Mouse (Mus musculus) embryonic fibroblast, embryonic 13.5 days (primary cell): ENCODE data around the gene Trpc6. TPM values are rescaled to one million over a fixed set of nuclear protein-coding genes. Genes with fewer than 3 reads are reported as not detected.

Source experiments
- H3K27ac ChIP-seq: 2 replicates; pipeline ENCODE4 v1.5.1; 2012; ENCODE audit warnings: low read length, control low read depth, inconsistent platforms; ENCODE audit not compliant: insufficient read depth
- H3K4me1 ChIP-seq: 2 replicates; pipeline ENCODE4 v1.6.1; 2011; ENCODE audit warnings: low read length; ENCODE audit not compliant: control insufficient read depth, insufficient read depth
- H3K4me3 ChIP-seq: 2 replicates; pipeline ENCODE4 v1.5.1; 2011; ENCODE audit warnings: mild to moderate bottlenecking, control low read depth, low read length; ENCODE audit not compliant: insufficient read depth
- CTCF ChIP-seq: IDR thresholded peaks from 2 replicates; pipeline ENCODE4 v1.5.1; 2011; ENCODE audit warnings: mild to moderate bottlenecking, control low read depth, low read length, moderate library complexity, borderline replicate concordance; ENCODE audit not compliant: insufficient read depth
- POLR2A ChIP-seq: IDR thresholded peaks from 2 replicates; pipeline ENCODE4 v1.6.1; 2011; ENCODE audit warnings: low read depth, mild to moderate bottlenecking, control low read depth, low read length, moderate library complexity
- polyA plus RNA-seq: library from polyadenylated mRNA; stranded (reverse); fragments of >200 nt; gene quantifications from 2 replicates; pipeline ENCODE4 v1.2.4, GENCODE M21; 2011; ENCODE audit warnings: low read depth; ENCODE audit not compliant: missing spikeins, insufficient read length

The Trpc6 gene
- 1.6 TPM in 2 replicates for polyA plus RNA-seq

DNA sequence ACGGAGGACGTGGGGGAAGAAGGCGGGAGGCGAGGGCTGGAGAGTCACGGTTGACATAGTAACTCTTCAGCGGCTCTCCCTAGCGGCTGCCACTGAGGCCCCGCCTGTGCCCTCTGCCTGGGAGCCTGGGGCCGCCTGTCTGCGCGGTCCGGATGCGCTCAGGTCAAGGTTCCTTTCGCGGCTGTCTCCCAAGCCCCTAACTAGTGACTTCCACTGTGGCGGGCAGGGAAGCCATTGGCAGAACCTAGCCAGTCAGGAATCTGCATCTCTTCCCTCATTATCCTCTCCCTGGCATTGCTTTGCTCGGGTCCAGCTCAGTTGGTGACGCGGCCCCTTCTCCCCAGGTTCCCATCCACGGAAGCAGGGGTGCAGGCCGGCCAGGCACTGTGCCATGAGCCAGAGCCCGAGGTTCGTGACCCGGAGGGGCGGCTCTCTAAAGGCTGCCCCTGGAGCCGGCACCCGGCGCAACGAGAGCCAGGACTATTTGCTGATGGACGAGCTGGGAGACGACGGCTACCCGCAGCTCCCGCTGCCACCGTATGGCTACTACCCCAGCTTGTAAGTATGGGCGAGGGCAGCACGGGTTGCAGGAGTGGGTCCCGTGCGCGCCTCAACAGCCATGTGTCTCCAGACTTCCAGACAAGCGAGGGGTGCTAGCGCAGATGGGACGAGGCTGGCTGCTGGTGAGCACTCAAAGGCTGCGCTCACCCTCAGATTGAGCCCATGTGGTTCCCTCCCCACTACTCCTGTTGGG lies at the start of gene Trpc6:
TSS of gene Trpc6 (plus strand) at position 102 of the 754 bp plus-strand sequence.
- Histone ChIP-seq H3K27ac (no peak within 1 kb of the TSS), H3K4me3 (peak within 1 kb of the TSS; percentile 39)

DNA sequence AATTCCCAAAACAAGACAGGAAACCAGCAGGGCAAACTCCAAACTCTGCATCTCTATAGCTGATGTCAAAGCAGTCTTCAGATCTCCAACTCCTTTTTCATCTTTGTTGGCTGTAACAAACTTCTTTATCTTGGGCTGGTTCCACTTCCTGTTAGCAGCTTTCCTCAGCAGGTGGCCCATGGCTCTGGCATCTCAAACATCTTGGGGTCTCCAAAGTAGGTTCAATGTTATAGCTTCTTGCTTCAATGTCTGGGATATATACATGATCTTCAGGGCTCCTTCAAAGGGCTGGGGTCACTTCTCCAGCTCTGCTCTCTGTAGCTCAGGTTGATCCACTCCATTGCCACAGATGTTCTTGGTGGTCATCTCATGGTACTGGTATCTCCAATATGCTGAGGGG lies 23.0 kb upstream of the Trpc6 start:
- H3K4me1 ChIP-seq, result no peaks in the 10 kb centered on the region
- TF ChIP-seq POLR2A (no peak), CTCF (no peak)
- H3K27ac ChIP-seq, result no peak overlapping the region
- H3K4me3 ChIP-seq, result no peak overlapping the region

More for the DNA sequence above, at the start of gene Trpc6:
- TF ChIP-seq POLR2A (no peak), CTCF (no peak)
- no peaks in the 10 kb centered on the region for H3K4me1 ChIP-seq

DNA sequence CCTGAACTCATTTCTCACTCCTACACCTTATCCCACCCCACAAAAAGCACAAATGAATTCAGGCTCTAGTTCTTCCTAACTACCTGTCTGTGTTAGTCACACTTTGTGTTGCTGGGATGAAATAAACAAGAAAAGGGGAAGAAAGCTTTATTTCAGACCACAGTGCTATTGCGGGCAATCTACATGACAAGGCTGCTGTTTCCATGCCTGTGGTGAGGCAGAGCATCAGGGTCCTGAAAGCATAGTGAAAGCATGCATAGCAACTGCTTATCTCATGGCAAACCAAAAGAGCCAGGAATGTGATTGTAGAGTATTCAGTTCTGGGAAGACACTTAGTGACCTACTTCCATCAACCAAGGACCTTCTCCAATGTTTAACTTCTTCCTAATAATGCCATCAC lies 10.3 kb upstream of the Trpc6 start:
- Histone ChIP-seq H3K4me3 (no peak overlapping the region), H3K27ac (no peak overlapping the region), H3K4me1 (no peaks in the 10 kb centered on the region)
- TF ChIP-seq POLR2A (no peak), CTCF (no peak)

DNA sequence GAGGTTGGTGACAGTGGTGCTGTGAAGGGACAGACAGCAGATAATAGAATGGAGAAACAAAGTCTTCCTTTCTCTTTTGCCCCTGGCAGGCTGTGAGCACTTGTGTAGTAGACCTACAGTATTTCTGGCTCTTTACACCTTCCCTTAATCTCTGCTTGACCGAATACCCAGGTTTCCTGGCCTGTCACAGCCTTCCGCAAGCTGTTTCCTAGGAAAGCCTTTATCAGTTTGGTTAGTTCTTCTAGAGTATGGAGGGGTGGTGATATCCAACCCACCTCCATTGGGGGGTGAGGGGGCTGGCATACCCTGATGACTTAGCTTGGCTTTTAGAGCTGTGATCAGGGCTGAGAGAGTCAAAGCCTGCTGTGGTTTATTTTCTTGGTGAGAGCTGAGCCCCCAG lies 1.3 kb downstream of the Trpc6 start:
- Histone ChIP-seq H3K4me1 (no peaks in the 10 kb centered on the region), H3K27ac (no peak overlapping the region), H3K4me3 (no peak overlapping the region)
- TF ChIP-seq POLR2A, result no peak

DNA sequence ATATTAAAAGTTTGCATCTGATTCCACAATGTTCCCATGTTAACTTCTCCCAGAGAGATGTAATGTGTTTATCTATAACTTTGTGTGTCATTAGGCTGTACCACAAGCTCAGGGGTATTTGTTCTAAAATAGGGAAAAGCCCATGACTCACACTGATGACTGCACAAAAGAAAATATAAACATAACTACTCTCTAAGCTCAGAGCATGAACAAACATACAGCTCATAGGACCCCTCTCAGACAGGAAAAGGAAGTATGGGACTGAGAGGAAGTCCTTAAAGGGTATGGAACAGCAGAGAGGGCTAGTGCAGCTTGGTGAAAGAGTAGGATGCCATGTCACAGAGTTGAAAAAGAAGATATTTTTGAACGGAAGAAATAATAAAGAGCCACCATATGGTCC lies 14.6 kb downstream of the Trpc6 start:
- TF ChIP-seq POLR2A, result no peak
- TF ChIP-seq CTCF, result no peak
- H3K4me1 ChIP-seq, result no peaks in the 10 kb centered on the region
- no peak overlapping the region for H3K27ac ChIP-seq
- H3K4me3 ChIP-seq, result no peak overlapping the region

DNA sequence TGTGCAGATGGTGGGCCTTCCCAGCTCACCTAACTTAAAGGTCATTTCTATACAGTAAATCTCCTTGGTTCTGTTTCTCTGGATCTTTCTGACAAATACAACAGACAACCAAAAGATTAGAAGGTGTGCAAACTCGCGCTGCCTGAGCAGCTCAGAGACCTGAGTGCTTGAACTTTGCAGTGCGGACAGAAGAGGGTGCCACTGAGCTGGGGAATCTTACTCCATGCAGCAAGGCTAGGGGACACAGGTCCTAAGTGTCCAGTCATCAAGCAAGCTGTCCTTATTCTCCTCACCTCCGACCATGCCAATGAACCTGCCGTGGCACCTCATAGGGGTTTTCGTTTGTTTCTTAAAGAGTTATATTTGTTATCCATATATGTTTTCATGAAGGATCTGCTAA lies 48.7 kb downstream of the Trpc6 start:
- no peaks in the 10 kb centered on the region for H3K4me1 ChIP-seq
- no peak overlapping the region for H3K4me3 ChIP-seq
- TF ChIP-seq POLR2A (no peak), CTCF (peak; percentile 44; the same call in 1 of the 2 replicates)
- H3K27ac ChIP-seq, result no peak overlapping the region

DNA sequence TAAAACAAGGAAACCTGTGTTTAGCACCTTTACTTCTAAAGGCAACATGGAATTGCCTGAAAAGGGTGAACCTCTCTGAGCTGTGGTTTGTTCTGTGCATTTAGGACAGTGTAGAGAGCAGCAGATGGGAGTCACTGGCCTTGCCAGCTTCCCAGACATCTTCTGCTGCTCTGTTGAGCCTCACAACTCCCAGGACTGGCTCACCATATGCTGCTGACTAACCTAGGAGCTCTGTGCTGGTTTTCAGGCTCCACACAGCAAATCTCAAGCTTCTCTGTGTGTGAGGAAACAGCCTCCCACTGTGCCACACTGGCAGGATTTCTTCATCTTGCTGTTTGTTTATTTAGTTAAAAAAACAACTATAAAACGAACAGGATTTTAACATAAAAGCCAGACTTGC lies 53.1 kb downstream of the Trpc6 start:
- Histone ChIP-seq H3K27ac (no peak overlapping the region), H3K4me1 (no peaks in the 10 kb centered on the region), H3K4me3 (no peak overlapping the region)
- TF ChIP-seq POLR2A (no peak), CTCF (no peak)

DNA sequence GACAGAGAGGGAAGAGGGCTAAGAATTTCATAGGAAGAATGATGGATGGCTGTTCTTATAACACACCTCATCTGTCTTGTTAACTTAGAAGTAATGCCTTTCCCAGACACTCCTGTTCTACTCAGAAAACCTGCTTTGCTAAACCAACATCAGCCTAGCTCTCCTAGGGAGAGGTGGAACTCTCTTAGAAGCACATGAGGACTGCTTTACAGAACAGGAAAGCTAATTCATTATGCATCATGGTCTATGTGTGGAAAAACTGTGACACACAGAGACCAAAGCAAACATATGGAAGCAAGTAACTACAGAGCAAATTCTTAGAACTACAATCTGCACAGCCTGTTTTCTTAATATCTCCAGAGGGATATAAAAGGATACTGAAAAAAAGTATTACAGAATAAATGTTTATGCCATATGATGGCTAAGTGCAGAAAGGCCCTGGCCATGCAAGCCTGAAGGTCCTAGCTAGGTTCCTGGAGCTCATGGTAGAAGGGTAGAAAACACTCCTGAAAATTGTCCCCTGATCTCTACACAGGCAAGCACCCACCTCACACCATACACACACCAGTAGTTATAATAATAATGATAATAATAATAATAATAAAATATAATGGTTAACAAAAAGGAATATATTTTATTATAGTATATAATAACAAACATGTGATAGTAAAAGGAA lies 63.0 kb downstream of the Trpc6 start:
- no peak overlapping the region for H3K4me3 ChIP-seq
- H3K27ac ChIP-seq, result no peak overlapping the region
- H3K4me1 ChIP-seq, result no peaks in the 10 kb centered on the region
- TF ChIP-seq CTCF (no peak), POLR2A (no peak)

DNA sequence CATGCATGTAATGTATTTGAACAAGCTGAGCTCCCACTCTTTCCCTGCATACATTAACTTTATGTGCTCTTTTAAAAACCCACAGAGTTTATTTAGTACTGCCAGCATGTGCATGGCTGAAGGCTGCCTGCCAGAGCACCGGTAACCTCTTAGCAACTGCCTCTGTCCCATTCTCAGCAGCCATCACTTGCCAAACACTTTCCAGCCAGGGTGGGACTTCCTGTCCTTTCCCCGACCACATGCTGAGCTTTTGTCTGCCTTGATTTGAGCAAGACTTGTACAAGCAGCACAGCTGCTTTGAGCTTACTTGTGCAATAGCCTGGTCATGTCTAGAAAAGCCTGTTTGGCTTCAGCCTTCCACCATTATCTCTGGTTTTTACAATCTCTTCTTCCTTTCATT lies 90.4 kb downstream of the Trpc6 start:
- no peak overlapping the region for H3K27ac ChIP-seq

DNA sequence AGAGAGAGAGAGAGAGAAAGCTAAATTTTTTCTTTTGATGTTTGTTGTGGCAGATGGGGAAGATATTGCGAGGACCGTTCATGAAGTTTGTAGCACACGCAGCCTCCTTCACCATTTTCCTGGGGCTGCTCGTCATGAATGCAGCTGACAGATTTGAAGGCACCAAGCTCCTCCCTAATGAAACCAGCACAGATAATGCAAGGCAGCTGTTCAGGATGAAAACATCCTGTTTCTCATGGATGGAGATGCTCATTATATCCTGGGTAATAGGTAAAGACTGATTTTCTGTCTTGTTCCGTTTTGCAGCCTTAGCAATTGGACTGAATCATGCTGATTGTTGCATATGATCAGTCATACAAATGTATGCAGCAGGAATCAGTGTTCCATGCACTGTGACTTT lies 99.5 kb downstream of the Trpc6 start:
- no peaks in the 10 kb centered on the region; the same call in 1 of the 2 replicates for H3K4me1 ChIP-seq
- no peak overlapping the region for H3K27ac ChIP-seq
- TF ChIP-seq POLR2A (no peak), CTCF (no peak)
- no peak overlapping the region for H3K4me3 ChIP-seq

More for the DNA sequence above, 90.4 kb downstream of the Trpc6 start:
- Histone ChIP-seq H3K4me1 (no peaks in the 10 kb centered on the region), H3K4me3 (no peak overlapping the region)
- TF ChIP-seq CTCF (no peak), POLR2A (no peak)
